Mouse (Mus musculus): ENCODE data around the gene Mtmr11. TPM values are rescaled to one million over a fixed set of nuclear protein-coding genes. Genes with fewer than 3 reads are reported as not detected.

Gene Mtmr11
- polyA plus RNA-seq, 1 experiment from 2014 or later = 20.0 TPM

Other genes starting within 250 kb of the Mtmr11 start
- 149 and 178 TPM in 2 replicates for gene Anp32e, start 232.8 kb upstream of the Mtmr11 start, polyA plus RNA-seq (2015; fragmentation: Nextera tagmentation; extraction: Ambion mirVana)
- gene Plekho1, start 166.0 kb upstream of the Mtmr11 start, polyA plus RNA-seq (2015; fragmentation: Nextera tagmentation; extraction: Ambion mirVana) = 28.0 and 30.1 TPM in 2 replicates
- gene Vps45, start 103.5 kb upstream of the Mtmr11 start, polyA plus RNA-seq (2015; fragmentation: Nextera tagmentation; extraction: Ambion mirVana) = 28.4 and 32.4 TPM in 2 replicates
- 18.7 and 19.8 TPM in 2 replicates for gene Otud7b, start 57.5 kb upstream of the Mtmr11 start, polyA plus RNA-seq (2015; fragmentation: Nextera tagmentation; extraction: Ambion mirVana)
- 152 and 153 TPM in 2 replicates for gene Sf3b4, start 10.3 kb downstream of the Mtmr11 start, polyA plus RNA-seq (2015; fragmentation: Nextera tagmentation; extraction: Ambion mirVana)
- 6.0 and 7.4 TPM in 2 replicates for gene Sv2a, start 19.1 kb downstream of the Mtmr11 start, polyA plus RNA-seq (2015; fragmentation: Nextera tagmentation; extraction: Ambion mirVana)
- gene Bola1, start 57.7 kb downstream of the Mtmr11 start, polyA plus RNA-seq (2015; fragmentation: Nextera tagmentation; extraction: Ambion mirVana) = 59.5 and 60.7 TPM in 2 replicates
- 1.1 and 1.6 TPM in 2 replicates for gene Hist2h2ab, start 57.9 kb downstream of the Mtmr11 start, polyA plus RNA-seq (2015; fragmentation: Nextera tagmentation; extraction: Ambion mirVana)
- 7.6 and 11.1 TPM in 2 replicates for gene Hist2h2ac, start 58.9 kb downstream of the Mtmr11 start, polyA plus RNA-seq (2015; fragmentation: Nextera tagmentation; extraction: Ambion mirVana)
- gene Hist2h2be, start 59.1 kb downstream of the Mtmr11 start, polyA plus RNA-seq (2015; fragmentation: Nextera tagmentation; extraction: Ambion mirVana) = 5.7 and 7.1 TPM in 2 replicates
- 5.8 and 6.5 TPM in 2 replicates for gene Hist2h3c2, start 77.1 kb downstream of the Mtmr11 start, polyA plus RNA-seq (2015; fragmentation: Nextera tagmentation; extraction: Ambion mirVana)
- gene Hist2h2aa2, start 78.3 kb downstream of the Mtmr11 start, polyA plus RNA-seq (2015; fragmentation: Nextera tagmentation; extraction: Ambion mirVana) = 39.6 and 41.9 TPM in 2 replicates
- 17.7 and 20.5 TPM in 2 replicates for gene Hist2h2aa1, start 83.5 kb downstream of the Mtmr11 start, polyA plus RNA-seq (2015; fragmentation: Nextera tagmentation; extraction: Ambion mirVana)
- gene Hist2h3c1, start 84.7 kb downstream of the Mtmr11 start, polyA plus RNA-seq (2015; fragmentation: Nextera tagmentation; extraction: Ambion mirVana) = 1.0 and 1.3 TPM in 2 replicates
- 10.7 and 10.9 TPM in 2 replicates for gene Hist2h4, start 101.3 kb downstream of the Mtmr11 start, polyA plus RNA-seq (2015; fragmentation: Nextera tagmentation; extraction: Ambion mirVana)
- gene Hist2h3b, start 106.7 kb downstream of the Mtmr11 start, polyA plus RNA-seq (2015; fragmentation: Nextera tagmentation; extraction: Ambion mirVana) = 49.9 and 61.1 TPM in 2 replicates
- 6.5 and 9.2 TPM in 2 replicates for gene Hist2h2bb, start 107.7 kb downstream of the Mtmr11 start, polyA plus RNA-seq (2015; fragmentation: Nextera tagmentation; extraction: Ambion mirVana)
- gene Fcgr1, start 132.0 kb downstream of the Mtmr11 start, polyA plus RNA-seq (2015; fragmentation: Nextera tagmentation; extraction: Ambion mirVana) = 2.3 and 3.0 TPM in 2 replicates

Measured in intestine, embryonic 15.5 days (tissue).